Mouse (Mus musculus): Measurements from ENCODE around the gene Slc7a1. TPM values are rescaled to one million over a fixed set of nuclear protein-coding genes. Genes with fewer than 3 reads are reported as not detected.

The Slc7a1 gene
- polyA plus RNA-seq, 1 experiment, result 9.7 TPM

- 83% methylated on average over 6 of the region's 6 CpGs for WGBS
- DNase-seq (ENCODE audit: low read depth, low spot score), result no peak
Measured at GRCm38 (mm10) chr5:148282093-148282492, 117.6 kb downstream of the Slc7a1 start.

DNA sequence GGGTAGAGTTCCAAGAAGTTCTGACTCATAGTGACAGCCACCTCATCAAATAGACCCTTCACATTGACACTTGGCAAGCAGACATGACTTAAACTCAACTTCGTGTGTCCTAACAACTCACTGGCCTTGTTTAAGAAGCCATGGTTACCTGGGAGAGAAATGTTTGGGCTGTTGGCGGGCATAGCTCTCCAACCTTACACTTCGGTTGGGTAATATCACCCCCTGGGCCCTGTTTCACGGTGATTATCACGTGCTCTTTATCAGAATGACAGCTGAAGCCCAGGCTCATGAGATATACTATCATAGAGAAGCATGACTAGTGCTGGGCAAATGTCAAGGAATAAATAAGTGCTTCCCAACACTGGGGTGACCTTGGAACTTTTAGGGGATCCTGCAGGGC, 119.4 kb downstream of the Slc7a1 start:
- no peak for DNase-seq (ENCODE audit: low read depth, low spot score)
- 84% methylated on average over 5 of the region's 5 CpGs for WGBS

- WGBS, result 81% methylated on average over 8 of the region's 8 CpGs
- DNase-seq (ENCODE audit: low read depth, low spot score), result no peak
Measured at GRCm38 (mm10) chr5:148278233-148278632, 121.5 kb downstream of the Slc7a1 start.

Other genes with a start within 250 kb of the Slc7a1 start
- 52.8 and 59.9 TPM in 2 replicates for gene Ubl3, start 152.9 kb upstream of the Slc7a1 start, polyA plus RNA-seq (2012; rRNA removed)

Measured in large intestine, adult 2 months (tissue).